Mouse (Mus musculus) megakaryocyte progenitor cell, adult 5-6 weeks (primary cell): ENCODE results near the gene Nrde2. TPM values are rescaled to one million over a fixed set of nuclear protein-coding genes. Genes with fewer than 3 reads are reported as not detected.

Source experiments
- ATAC-seq: replicated peaks from 2 replicates; pipeline ENCODE4 v1.8.0; 2016; ENCODE audit warnings: mild to moderate bottlenecking, moderate TSS enrichment, inconsistent platforms; ENCODE audit not compliant: poor library complexity
- total RNA-seq, 2 experiments: library from RNA; stranded (forward) in 1 of 2; stranded (reverse) in 1 of 2; fragments of 157-497, 149-512 nt in 1 of 2; fragments of 200-1000 nt in 1 of 2; gene quantifications; 2 replicates each; pipeline versions ENCODE4 v1.2.3 to v1.2.4; 2015 to 2017

The Nrde2 gene
- total RNA-seq, 2 experiments from 2014 or later = 6.5 to 24.0 TPM

DNA sequence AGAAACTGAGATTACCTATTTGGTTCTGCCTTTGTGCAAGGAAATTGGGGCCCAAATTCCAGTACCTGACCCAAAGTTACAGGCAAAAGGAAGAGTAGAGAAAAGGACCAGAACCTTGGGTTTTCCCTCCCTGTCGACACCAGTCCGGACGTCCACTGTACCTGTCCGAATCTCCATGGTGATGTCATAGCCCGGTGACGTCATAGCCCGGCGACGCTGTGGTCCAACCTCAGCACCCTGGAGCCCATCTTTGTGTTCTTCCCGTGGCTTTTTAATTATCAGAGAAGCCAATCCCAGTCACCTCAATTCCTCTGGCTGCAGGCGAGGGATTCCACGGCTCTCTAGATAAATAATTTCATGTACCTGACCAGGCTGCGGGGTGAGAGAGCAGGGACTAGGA, 21.3 kb upstream of the Nrde2 start:
- no peak for ATAC-seq

DNA sequence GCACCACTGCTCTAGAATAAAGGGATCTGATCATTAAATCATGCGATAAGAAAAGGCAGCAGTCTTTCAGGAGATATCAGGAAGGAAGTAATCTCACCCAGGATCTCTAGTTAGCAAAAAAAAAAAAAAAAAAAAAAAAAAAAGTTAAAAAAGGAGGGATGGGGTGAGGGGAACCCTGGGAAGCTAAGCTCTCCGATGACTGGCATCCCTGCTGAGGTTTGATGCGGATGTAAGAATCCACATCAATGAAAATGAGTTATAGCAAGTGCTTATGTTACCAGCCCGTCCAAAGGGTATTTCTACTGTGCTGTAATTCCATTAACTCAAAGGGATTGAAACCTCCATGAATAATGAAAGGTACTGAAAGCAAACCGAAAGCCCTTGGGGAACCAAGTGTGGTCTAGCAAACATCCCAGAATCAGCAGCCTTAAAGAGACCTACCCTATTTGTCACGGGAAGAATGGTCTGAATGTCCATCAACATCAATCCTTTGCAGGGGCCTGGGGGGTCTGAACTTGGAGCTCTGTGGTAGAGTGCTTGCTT, 19.5 kb upstream of the Nrde2 start:
- no peak for ATAC-seq

DNA sequence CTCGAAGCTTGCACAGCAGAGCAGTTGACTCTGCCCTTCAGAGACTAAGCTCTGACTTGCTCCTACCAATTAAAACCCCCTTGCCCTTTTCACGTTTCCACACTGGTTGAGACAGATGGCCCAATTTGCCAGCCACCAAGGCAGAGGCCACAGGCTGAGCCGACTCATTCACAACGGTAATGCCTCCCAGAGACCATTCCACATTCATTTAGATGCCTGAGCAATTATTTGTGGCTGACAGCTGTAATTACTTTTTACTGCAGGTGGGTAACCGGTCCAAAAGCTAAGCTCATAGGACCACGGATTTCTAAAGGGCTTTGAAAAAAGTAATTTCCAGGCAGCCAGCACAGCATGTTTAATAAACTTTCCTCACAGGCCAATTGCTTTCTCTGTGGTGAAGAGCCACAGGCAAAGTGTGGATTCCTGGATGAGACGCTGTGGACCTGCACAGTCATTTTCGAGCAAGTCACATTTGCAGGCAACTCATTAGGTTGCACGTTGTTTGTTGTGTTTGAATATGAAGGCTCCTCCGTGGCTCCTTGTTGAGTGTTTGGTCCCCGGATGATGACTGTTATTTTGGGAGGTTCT, 17.1 kb upstream of the Nrde2 start:
- ATAC-seq = no peak

DNA sequence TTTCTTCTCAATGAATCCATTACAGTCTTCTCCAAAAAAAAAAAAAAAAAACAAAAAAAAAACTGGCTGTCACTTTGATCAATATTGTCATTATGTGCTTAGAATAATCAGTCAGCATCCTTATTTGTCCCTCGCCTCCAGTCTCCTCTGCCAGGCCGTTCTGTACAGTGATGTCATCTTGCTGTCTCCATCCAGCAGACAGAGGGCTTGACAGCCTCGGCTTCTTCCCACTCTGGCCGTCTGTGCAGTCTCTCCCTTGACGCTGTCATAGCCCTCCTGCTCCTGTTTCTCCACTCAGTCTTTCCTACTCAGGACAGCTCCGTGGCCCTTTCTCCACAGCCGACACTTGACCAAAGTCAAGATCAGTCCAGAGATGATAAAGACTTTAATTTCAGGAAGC, 13.0 kb upstream of the Nrde2 start:
- ATAC-seq = no peak

DNA sequence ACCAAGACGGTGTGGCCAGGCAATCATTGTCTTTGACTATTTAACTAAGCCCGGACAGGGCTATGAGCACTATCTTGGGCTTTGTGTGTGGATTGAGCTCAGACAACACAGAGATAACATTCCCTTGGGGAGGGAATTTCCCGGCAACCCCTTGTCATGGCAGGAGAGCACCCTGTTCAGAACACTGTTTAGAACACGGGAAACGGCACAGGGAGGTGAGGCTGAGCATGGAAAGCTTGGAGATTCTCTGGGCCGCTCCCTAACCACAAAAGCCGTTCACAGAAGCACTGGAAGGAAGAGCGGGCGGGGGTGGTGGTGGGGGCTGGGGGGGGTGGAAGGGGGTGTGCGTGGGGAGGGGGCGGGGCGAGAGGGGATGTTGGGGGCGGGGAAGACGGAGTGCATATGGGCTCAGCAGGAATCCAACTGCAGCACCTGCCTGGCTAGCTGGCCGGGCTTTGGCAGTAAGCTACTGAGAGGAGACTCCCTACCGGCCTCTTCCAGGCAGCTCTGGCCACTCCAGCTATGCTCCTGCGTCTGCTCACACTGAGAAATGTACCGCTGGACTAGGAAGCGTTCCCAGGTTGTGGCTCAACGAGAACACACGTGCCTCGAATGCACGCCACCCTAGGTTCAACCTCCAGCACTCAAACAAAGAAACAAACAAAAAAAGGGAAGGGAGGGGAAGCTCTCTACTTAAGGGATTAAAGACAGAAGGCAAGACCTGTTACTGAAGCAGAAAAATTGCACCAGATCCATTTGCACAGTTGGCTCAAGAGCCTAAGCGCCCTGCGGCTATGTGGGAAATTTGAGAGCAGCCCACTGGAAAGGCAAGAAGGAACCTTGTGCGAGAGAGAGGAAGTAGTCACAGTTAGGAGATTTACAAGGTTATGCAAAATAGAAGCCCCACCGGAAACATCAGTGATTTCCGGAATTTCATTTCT, 8.7 kb upstream of the Nrde2 start:
- ATAC-seq = peak; percentile 82

DNA sequence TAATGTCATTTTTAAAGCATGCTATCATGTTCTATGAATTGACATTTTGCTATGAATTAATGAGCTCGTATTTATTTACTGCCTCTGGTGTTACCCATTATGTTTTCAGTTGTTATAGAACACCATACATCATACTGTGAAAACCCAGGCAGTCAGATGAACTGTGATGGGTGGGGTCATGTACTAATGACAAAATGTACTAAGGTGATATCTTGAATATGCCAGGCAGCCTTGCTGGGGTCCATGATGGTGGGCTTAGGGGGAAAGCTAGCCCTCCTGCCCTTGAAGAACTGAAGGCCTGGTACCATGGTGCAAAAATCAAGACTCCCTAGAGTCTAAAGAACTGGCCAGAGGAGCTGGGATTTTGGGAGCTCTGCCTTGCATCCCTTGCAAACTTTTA, 8.0 kb upstream of the Nrde2 start:
- no peak for ATAC-seq

DNA sequence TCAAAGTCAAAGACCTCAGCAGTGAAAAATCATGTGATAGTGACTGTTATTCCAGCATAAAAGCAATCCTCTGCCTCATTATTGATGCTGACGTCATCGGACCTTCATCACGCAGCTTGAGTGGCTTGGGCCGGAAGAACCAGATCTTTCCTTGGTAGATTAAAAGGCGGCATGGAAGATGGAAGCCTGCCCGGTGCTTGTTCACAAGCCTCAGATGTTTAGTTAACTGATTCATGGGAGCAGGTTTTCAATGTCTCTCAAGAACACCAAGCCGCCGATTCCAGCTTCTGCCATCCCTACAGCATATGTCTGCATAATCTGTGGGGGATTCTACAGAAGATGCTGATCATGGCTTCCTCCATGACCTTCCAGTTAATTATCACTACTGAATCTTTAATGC, 7.5 kb upstream of the Nrde2 start:
- ATAC-seq = no peak

DNA sequence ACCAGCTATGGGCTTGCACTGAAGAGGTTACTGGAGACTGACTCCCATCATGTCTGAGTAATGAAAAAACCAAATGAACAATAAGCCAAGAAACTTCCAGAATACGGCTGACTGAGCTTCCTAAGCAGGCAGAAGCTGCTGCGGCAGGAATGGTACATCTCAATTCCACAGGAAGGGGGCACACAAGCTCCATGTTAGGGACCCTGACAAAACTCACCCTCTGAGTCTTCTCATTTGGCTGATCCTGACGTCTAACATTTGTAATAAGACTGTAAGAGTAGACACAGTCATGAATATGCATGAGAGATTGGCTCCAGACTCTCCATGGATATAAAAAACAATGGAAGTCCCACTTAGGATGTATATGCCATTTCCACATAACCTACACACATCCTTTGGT, 6.7 kb upstream of the Nrde2 start:
- ATAC-seq = peak; percentile 63

DNA sequence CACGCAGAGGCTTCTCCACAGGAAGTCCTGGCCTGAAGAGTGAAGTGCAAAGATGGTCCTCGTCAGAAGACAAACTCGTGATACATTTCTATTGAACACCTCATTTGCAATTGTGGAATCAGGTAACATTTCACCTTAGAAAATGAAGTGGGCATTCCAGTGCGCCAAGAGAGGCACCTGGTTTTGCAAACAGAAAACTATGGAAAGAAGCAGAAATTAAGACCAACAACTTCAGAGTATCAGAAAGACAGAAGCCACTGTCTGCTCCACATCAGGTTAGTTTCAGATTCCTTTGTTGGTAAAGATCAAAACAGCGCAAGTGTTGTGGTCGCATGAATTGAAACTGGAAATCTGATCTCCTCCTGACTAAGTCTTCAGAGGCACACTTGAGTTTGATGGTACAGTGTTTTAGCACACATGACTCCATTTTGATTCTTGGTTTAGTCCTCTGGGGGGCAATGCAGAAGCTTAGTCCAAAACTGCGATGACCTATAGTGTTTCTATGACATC, 5.6 kb upstream of the Nrde2 start:
- ATAC-seq = no peak

DNA sequence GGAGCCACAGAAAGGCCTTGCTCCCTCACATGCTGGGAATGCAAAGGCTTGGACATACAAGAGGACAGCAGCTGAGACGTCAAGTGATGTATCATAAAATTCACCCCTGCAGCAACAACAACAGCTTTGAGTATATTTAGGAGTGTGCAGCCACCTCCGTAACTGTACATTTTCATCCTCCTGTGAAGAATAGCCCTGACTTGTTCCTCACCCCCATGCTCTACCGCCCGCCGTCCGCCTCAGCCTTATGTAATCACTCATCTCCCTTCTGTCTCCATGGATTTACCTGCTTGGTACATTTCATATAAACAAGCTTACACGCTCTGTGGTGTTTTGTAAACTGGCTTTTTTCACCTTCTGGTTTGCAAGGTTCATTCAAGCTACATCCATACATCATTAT, 7.0 kb downstream of the Nrde2 start:
- ATAC-seq = no peak

DNA sequence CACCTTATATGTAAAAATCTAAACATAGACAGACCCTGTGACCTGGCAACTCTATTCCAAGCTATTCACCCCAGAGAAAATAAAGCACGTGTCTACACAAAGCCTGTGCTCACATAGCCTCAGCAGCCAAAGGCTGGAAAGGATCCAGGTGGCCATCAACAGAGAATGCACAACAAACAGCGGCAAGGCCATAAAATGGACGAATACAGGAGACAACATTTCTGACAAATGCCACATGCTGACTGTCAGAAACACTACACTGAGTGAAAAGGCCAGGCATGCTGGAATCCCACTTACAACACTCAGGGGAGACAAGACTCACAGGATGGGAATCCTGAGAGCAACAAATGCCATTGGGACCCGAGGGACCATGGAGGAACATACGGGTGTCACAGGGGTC, 15.2 kb downstream of the Nrde2 start:
- ATAC-seq = no peak

DNA sequence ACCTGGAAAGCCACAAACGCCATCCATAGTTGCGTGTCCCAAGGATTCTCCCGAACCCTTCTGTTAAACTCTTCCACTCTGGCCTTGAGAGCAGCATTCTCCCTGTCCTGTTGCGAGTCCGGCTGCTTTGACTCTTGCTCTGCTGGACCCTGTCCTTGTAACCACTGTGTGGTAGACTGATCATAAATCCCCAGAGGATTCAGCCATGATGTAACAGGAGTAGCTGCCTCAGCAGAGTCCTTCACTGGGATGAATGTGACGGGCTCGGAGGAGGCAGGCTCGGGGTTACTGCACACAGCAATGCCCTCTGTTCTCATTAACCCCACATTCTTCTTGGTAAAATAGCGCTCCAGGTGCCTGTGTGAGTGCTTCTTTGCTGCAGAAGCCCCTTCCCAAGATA, 15.7 kb downstream of the Nrde2 start:
- ATAC-seq = no peak

DNA sequence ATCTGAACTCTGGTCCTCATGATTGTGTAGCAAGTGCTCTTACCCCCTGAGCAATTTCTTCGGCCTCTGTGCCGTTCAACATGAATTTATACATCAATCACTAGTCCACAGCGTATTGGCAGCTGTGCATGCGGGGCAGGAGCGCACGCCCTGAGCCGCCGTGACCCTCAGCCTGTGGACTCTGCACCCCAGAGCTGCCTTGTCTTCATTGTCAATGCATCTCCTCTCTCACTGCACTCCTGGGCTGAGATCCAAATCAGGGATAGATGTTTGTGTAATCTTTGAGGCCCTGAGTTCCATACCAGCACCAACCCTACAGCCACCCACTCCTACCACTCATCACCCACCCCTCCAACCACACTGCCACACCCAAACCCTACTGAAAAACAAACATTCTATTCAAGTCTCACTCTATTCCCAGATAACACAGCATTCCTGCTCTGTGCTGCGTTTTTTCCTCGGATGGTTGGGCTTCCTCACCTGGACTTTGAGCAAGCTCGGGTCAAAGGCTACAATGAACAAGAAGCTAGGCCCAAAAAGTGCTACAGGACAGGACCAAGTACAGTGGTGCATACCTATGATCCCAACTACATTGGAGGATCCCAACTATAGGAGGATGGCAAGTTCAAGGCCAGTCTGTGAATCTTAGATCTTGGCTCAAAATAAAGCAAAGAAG, 16.5 kb downstream of the Nrde2 start:
- ATAC-seq = no peak

DNA sequence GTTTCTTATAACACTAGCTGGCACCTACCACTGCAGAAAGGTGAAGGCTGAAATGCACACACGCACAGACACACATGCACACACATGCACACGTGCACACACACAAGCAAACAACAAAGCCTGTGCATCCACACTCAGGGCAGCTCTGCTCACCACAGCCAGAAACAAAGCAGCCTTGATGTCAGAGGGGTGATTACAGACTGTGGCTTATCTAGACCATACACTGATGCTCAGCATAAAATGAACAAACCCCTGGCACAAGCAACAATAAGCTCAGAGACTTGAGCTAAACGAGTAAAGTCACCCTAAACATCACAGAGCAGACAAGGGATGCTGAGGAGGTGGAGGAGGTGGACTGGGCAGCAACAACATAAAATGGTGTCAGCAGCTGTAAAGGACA, 24.3 kb downstream of the Nrde2 start:
- peak; percentile 71 for ATAC-seq

DNA sequence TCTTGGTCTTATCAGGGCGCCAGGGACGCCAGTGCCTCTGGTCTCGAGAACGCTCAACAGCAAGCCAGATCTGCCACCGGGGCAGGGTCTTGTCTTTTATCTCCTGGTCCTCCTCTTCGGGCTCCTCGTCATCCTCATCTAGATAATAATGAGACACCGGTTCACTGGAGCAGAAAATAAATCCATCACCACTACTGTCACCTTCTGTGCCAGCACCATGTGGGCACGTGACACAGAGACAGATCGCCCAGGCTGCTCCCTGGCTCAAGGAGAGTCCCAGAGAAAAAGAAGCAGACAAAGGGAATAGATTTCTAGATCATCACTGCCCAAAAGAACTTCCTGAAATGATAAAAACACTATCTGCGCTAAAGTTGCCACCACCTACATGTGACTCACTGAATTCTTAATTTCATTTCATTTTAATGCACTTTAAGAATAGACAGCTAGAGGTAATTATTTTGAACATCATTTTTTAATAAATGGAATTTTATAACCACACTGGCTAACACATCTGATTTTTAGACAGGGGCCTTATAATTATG, 25.0 kb downstream of the Nrde2 start:
- no peak for ATAC-seq

DNA sequence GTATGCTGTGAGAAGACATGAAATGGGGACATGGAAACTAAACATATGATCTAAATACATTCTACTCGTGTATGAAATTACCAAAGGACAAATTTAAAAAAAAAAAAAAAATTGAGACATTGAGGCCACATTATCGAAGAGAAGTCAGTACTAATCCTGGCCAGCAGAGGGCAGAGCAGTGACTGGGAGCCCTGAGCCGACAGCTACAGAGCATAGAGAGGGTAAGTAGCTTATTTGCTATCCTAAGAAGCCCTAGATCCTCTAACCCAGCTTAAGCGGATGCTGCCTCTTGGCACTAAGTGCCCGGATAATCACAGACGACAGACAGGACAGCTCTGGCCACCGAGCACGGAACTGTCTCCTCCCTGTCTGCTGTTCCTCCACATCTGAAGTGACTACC, 27.8 kb downstream of the Nrde2 start:
- peak; percentile 87 for ATAC-seq

DNA sequence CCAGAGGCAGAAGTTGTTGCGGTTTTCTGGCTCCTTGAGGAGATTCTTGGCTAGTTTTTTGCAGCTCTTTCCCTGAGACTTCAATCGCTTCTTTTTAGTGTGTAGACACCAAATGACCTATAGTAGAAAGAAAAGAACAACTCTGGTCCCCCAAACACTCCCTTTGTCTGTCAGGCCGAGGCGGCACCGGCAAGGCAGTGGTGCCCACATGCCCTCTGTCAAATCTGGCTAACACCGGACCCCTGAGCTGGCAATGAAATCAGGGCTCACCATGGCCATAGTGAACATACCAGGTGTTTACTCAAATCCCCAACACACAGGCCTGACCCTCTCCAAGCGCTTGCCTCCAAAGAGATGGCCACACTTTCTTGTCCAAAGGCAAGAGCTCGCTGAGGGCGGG, 28.3 kb downstream of the Nrde2 start:
- no peak for ATAC-seq

DNA sequence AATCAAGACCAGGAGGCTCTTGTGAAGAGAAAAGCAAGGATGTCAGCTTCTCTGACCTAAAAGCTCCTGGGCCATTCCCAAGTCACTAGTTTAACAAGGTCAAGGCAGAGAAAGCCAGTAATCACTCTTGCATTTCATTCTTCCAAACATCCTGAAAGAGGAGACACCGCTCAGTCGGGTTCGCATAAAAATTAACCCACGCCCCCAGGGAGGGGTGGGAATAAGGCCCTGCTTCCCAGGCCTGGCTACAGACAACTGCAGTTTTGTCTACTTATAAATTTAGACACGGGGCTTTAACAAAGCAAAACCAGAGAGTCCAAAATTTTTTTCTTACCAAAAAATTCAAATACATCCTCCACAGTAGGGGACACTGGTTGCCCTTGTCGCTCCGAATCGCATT, 30.5 kb downstream of the Nrde2 start:
- ATAC-seq = no peak

DNA sequence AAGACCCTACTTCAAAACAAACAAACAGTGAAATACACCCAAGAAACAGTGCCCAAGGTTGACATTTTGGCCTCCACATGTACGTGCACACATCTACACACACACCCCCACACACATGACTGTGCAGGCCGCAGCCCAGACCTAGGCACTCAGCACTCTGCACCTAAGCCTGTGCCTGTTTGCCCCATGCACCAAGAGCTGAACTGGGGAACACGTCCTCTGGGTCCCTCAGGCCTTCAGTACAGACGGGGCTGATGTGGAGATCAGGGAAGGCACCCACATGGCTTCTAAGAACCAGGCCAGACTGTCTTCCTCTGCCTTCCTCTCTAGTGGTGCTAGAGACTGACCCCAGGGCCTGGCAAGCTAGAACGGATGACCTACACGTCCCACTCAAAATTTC, 30.9 kb downstream of the Nrde2 start:
- ATAC-seq = no peak

DNA sequence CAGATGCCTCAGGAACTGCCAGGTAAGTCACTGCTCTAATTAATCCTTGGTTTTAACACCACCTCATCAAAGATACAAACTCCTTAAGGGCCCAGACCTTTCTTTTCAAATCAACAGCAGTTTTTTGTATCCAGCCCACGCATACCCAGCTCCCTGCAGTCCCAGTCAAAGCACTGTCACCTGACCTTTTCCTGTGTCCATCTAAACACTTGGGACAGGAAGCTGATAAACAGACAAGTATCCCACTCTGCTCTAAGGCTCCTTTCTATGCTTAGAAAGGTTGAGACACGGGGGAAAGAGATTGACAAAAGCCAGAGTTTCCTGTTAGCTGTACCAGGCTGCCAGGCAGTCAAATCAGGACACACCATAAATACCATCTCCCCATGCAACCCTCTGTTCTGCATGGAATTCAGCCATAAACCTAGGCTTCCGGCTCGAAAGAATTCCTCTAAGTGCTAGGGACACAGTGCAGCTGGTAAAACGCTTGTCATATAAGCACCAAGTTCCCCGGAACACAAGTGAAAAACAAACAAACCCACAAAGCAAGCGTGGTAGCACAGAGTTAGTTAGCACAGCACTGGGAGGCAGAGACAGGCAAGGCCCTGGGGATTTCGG, 31.5 kb downstream of the Nrde2 start:
- ATAC-seq = no peak
